Mouse (Mus musculus): ENCODE measurements around the gene Chit1. TPM values are rescaled to one million over a fixed set of nuclear protein-coding genes. Genes with fewer than 3 reads are reported as not detected.

Gene Chit1
- polyA plus RNA-seq, 1 experiment from 2014 or later: not detected

- Histone ChIP-seq H3K9me3 (ENCODE audit: control insufficient read depth, low read length) (no peaks in the 10 kb centered on the region), H3K27ac (ENCODE audit: low read depth, low read length) (no peak overlapping the region), H3K4me1 (ENCODE audit: control insufficient read depth, insufficient read depth, low read length) (no peaks in the 10 kb centered on the region), H3K36me3 (ENCODE audit: control insufficient read depth, insufficient read depth, low read length) (no peaks in the 10 kb centered on the region), H3K9ac (ENCODE audit: low read length) (no peak overlapping the region), H3K4me2 (no peak overlapping the region), H3K27me3 (ENCODE audit: control insufficient read depth, insufficient read depth, low read length) (no peaks in the 10 kb centered on the region), H3K4me3 (ENCODE audit: low read depth, low read length) (no peak overlapping the region)
- no peak for ATAC-seq (ENCODE audit: low FRiP score)
- DNase-seq (ENCODE audit: low spot score, missing footprints): peak; percentile 76
- 69% methylated on average over 5 of the region's 5 CpGs for WGBS
Measured at GRCm38 (mm10) chr1:134113560-134113959, 2.5 kb downstream of the Chit1 start.

- Histone ChIP-seq H3K4me1 (ENCODE audit: control insufficient read depth, insufficient read depth, low read length) (no peaks in the 10 kb centered on the region), H3K36me3 (ENCODE audit: control insufficient read depth, insufficient read depth, low read length) (no peaks in the 10 kb centered on the region), H3K27me3 (ENCODE audit: control insufficient read depth, insufficient read depth, low read length) (no peaks in the 10 kb centered on the region), H3K9ac (ENCODE audit: low read length) (no peak overlapping the region), H3K4me3 (ENCODE audit: low read depth, low read length) (no peak overlapping the region), H3K9me3 (ENCODE audit: control insufficient read depth, low read length) (no peaks in the 10 kb centered on the region), H3K4me2 (no peak overlapping the region), H3K27ac (ENCODE audit: low read depth, low read length) (no peak overlapping the region)
- ATAC-seq (ENCODE audit: low FRiP score) (no peak), DNase-seq (ENCODE audit: low spot score, missing footprints) (no peak)
- WGBS: 86% methylated on average over 7 of the region's 7 CpGs
Measured at GRCm38 (mm10) chr1:134114018-134114417, 3.0 kb downstream of the Chit1 start.

GRCm38 (mm10) chr1:134114730-134115129, 3.7 kb downstream of the Chit1 start:
- no peaks in the 10 kb centered on the region for H3K27me3 ChIP-seq (ENCODE audit: control insufficient read depth, insufficient read depth, low read length)
- no peaks in the 10 kb centered on the region for H3K9me3 ChIP-seq (ENCODE audit: control insufficient read depth, low read length)
- no peak overlapping the region for H3K4me3 ChIP-seq (ENCODE audit: low read depth, low read length)
- H3K9ac ChIP-seq (ENCODE audit: low read length): no peak overlapping the region
- DNase-seq (ENCODE audit: low spot score, missing footprints) (no peak), ATAC-seq (ENCODE audit: low FRiP score) (no peak)
- 87% methylated on average over 13 of the region's 13 CpGs for WGBS
- no peaks in the 10 kb centered on the region for H3K36me3 ChIP-seq (ENCODE audit: control insufficient read depth, insufficient read depth, low read length)
- no peak overlapping the region for H3K4me2 ChIP-seq
- no peak overlapping the region for H3K27ac ChIP-seq (ENCODE audit: low read depth, low read length)
- H3K4me1 ChIP-seq (ENCODE audit: control insufficient read depth, insufficient read depth, low read length): no peaks in the 10 kb centered on the region

GRCm38 (mm10) chr1:134115424-134115823, 4.4 kb downstream of the Chit1 start:
- no peak for ATAC-seq (ENCODE audit: low FRiP score)
- Histone ChIP-seq H3K27me3 (ENCODE audit: control insufficient read depth, insufficient read depth, low read length) (no peaks in the 10 kb centered on the region), H3K36me3 (ENCODE audit: control insufficient read depth, insufficient read depth, low read length) (no peaks in the 10 kb centered on the region), H3K4me1 (ENCODE audit: control insufficient read depth, insufficient read depth, low read length) (no peaks in the 10 kb centered on the region), H3K27ac (ENCODE audit: low read depth, low read length) (no peak overlapping the region), H3K4me2 (no peak overlapping the region), H3K9me3 (ENCODE audit: control insufficient read depth, low read length) (no peaks in the 10 kb centered on the region), H3K4me3 (ENCODE audit: low read depth, low read length) (no peak overlapping the region), H3K9ac (ENCODE audit: low read length) (no peak overlapping the region)
- peak; percentile 21 for DNase-seq (ENCODE audit: low spot score, missing footprints)
- 75% methylated on average over 8 of the region's 8 CpGs for WGBS

GRCm38 (mm10) chr1:134117110-134117509, 6.1 kb downstream of the Chit1 start:
- Histone ChIP-seq H3K27me3 (ENCODE audit: control insufficient read depth, insufficient read depth, low read length) (no peaks in the 10 kb centered on the region), H3K4me2 (no peak overlapping the region), H3K9ac (ENCODE audit: low read length) (no peak overlapping the region), H3K4me3 (ENCODE audit: low read depth, low read length) (no peak overlapping the region), H3K27ac (ENCODE audit: low read depth, low read length) (no peak overlapping the region), H3K36me3 (ENCODE audit: control insufficient read depth, insufficient read depth, low read length) (no peaks in the 10 kb centered on the region), H3K4me1 (ENCODE audit: control insufficient read depth, insufficient read depth, low read length) (no peaks in the 10 kb centered on the region), H3K9me3 (ENCODE audit: control insufficient read depth, low read length) (no peaks in the 10 kb centered on the region)
- no peak for ATAC-seq (ENCODE audit: low FRiP score)
- DNase-seq (ENCODE audit: low spot score, missing footprints): no peak
- WGBS: 87% methylated on average over 5 of the region's 5 CpGs

- Histone ChIP-seq H3K27me3 (ENCODE audit: control insufficient read depth, insufficient read depth, low read length) (no peaks in the 10 kb centered on the region), H3K4me1 (ENCODE audit: control insufficient read depth, insufficient read depth, low read length) (no peaks in the 10 kb centered on the region), H3K36me3 (ENCODE audit: control insufficient read depth, insufficient read depth, low read length) (no peaks in the 10 kb centered on the region), H3K9me3 (ENCODE audit: control insufficient read depth, low read length) (no peaks in the 10 kb centered on the region), H3K9ac (ENCODE audit: low read length) (no peak overlapping the region), H3K4me3 (ENCODE audit: low read depth, low read length) (no peak overlapping the region), H3K4me2 (no peak overlapping the region), H3K27ac (ENCODE audit: low read depth, low read length) (no peak overlapping the region)
- 9% methylated on average over 5 of the region's 5 CpGs for WGBS
- no peak for ATAC-seq (ENCODE audit: low FRiP score)
- DNase-seq (ENCODE audit: low spot score, missing footprints): peak; percentile 99
Measured at GRCm38 (mm10) chr1:134120179-134120578, 9.1 kb downstream of the Chit1 start.

GRCm38 (mm10) chr1:134122195-134122594, 11.2 kb downstream of the Chit1 start:
- 52% methylated on average over 9 of the region's 9 CpGs for WGBS
- Histone ChIP-seq H3K9ac (ENCODE audit: low read length) (no peak overlapping the region), H3K4me2 (no peak overlapping the region), H3K36me3 (ENCODE audit: control insufficient read depth, insufficient read depth, low read length) (no peaks in the 10 kb centered on the region), H3K4me1 (ENCODE audit: control insufficient read depth, insufficient read depth, low read length) (no peaks in the 10 kb centered on the region), H3K9me3 (ENCODE audit: control insufficient read depth, low read length) (no peaks in the 10 kb centered on the region), H3K27ac (ENCODE audit: low read depth, low read length) (no peak overlapping the region), H3K4me3 (ENCODE audit: low read depth, low read length) (no peak overlapping the region), H3K27me3 (ENCODE audit: control insufficient read depth, insufficient read depth, low read length) (no peaks in the 10 kb centered on the region)
- no peak for ATAC-seq (ENCODE audit: low FRiP score)
- DNase-seq (ENCODE audit: low spot score, missing footprints): peak; percentile 88

GRCm38 (mm10) chr1:134133316-134133715, 22.3 kb downstream of the Chit1 start:
- Histone ChIP-seq H3K4me1 (ENCODE audit: control insufficient read depth, insufficient read depth, low read length) (no peaks in the 10 kb centered on the region), H3K4me2 (no peak overlapping the region), H3K4me3 (ENCODE audit: low read depth, low read length) (no peak overlapping the region), H3K27ac (ENCODE audit: low read depth, low read length) (no peak overlapping the region), H3K36me3 (ENCODE audit: control insufficient read depth, insufficient read depth, low read length) (no peaks in the 10 kb centered on the region), H3K27me3 (ENCODE audit: control insufficient read depth, insufficient read depth, low read length) (no peaks in the 10 kb centered on the region), H3K9ac (ENCODE audit: low read length) (no peak overlapping the region), H3K9me3 (ENCODE audit: control insufficient read depth, low read length) (no peaks in the 10 kb centered on the region)
- 64% methylated on average over 11 of the region's 11 CpGs for WGBS
- no peak for ATAC-seq (ENCODE audit: low FRiP score)
- no peak for DNase-seq (ENCODE audit: low spot score, missing footprints)

- H3K36me3 ChIP-seq (ENCODE audit: control insufficient read depth, insufficient read depth, low read length): no peaks in the 10 kb centered on the region
- no peak overlapping the region for H3K27ac ChIP-seq (ENCODE audit: low read depth, low read length)
- DNase-seq (ENCODE audit: low spot score, missing footprints): peak; percentile 53
- H3K4me2 ChIP-seq: no peak overlapping the region
- H3K9ac ChIP-seq (ENCODE audit: low read length): no peak overlapping the region
- no peak for ATAC-seq (ENCODE audit: low FRiP score)
- no peaks in the 10 kb centered on the region for H3K9me3 ChIP-seq (ENCODE audit: control insufficient read depth, low read length)
- H3K4me3 ChIP-seq (ENCODE audit: low read depth, low read length): no peak overlapping the region
- H3K27me3 ChIP-seq (ENCODE audit: control insufficient read depth, insufficient read depth, low read length): no peaks in the 10 kb centered on the region
- WGBS: 51% methylated on average over 3 of the region's 3 CpGs
- H3K4me1 ChIP-seq (ENCODE audit: control insufficient read depth, insufficient read depth, low read length): no peaks in the 10 kb centered on the region
Measured at GRCm38 (mm10) chr1:134136351-134136750, 25.3 kb downstream of the Chit1 start.

GRCm38 (mm10) chr1:134138424-134138823, 27.4 kb downstream of the Chit1 start:
- DNase-seq (ENCODE audit: low spot score, missing footprints) (peak; percentile 78), ATAC-seq (ENCODE audit: low FRiP score) (no peak)
- Histone ChIP-seq H3K4me1 (ENCODE audit: control insufficient read depth, insufficient read depth, low read length) (0 out of 2 replicates have a peak, but pooled peaks cover 5% of the 10 kb centered on the region), H3K9me3 (ENCODE audit: control insufficient read depth, low read length) (no peaks in the 10 kb centered on the region), H3K36me3 (ENCODE audit: control insufficient read depth, insufficient read depth, low read length) (no peaks in the 10 kb centered on the region), H3K4me3 (ENCODE audit: low read depth, low read length) (no peak overlapping the region), H3K27ac (ENCODE audit: low read depth, low read length) (no peak overlapping the region), H3K9ac (ENCODE audit: low read length) (no peak overlapping the region), H3K27me3 (ENCODE audit: control insufficient read depth, insufficient read depth, low read length) (no peaks in the 10 kb centered on the region), H3K4me2 (no peak overlapping the region)
- 86% methylated on average over 9 of the region's 9 CpGs for WGBS
